Mouse (Mus musculus) hindbrain, embryonic 14.5 days (tissue): ENCODE results near the gene Igsf3. TPM values are rescaled to one million over a fixed set of nuclear protein-coding genes. Genes with fewer than 3 reads are reported as not detected.

Experiments used
- ATAC-seq: fragments of 200-750 bp; cut with Nextera tagmentation; 2 replicates; pipeline ENCODE4 v1.8.0; 2017; ENCODE audit warnings: moderate number of reproducible peaks, mild to moderate bottlenecking, moderate TSS enrichment, moderate library complexity; ENCODE audit not compliant: low FRiP score
- DNase-seq: peaks from one replicate; pipeline ENCODE4 v3.0.0-alpha.2; 2015; ENCODE audit warnings: low spot score
- H3K27ac ChIP-seq: fragments of 300-500 bp; sonication (generic); 2 replicates; pipeline ENCODE4 v1.5.1; 2014; ENCODE audit warnings: mild to moderate bottlenecking, moderate library complexity
- H3K27me3 ChIP-seq: fragments of 300-500 bp; sonication (generic); 2 replicates; pipeline ENCODE4 v1.6.1; 2014; ENCODE audit warnings: mild to moderate bottlenecking, low read length, mixed read lengths; ENCODE audit not compliant: control insufficient read depth, insufficient read depth
- H3K36me3 ChIP-seq: fragments of 300-500 bp; sonication (generic); replicated peaks from 2 replicates; pipeline ENCODE4 v1.6.1; 2014; ENCODE audit not compliant: control insufficient read depth, insufficient read depth
- H3K4me1 ChIP-seq: fragments of 300-500 bp; sonication (generic); replicated peaks from 2 replicates; pipeline ENCODE4 v1.6.1; 2014; ENCODE audit warnings: antibody characterized with exemption, low read length, mixed read lengths; ENCODE audit not compliant: control insufficient read depth, insufficient read depth
- H3K4me2 ChIP-seq: fragments of 300-500 bp; sonication (generic); replicated peaks from 2 replicates; pipeline ENCODE4 v1.6.1; 2014; ENCODE audit warnings: mild to moderate bottlenecking, moderate library complexity
- H3K4me3 ChIP-seq: fragments of 300-500 bp; sonication (generic); replicated peaks from 2 replicates; pipeline ENCODE4 v1.5.1; 2014; ENCODE audit warnings: mild to moderate bottlenecking, low read length
- H3K9ac ChIP-seq: fragments of 300-500 bp; sonication (generic); 2 replicates; pipeline ENCODE4 v1.6.1; 2014
- H3K9me3 ChIP-seq: fragments of 300-500 bp; sonication (generic); 2 replicates; pipeline ENCODE4 v1.6.1; 2016; ENCODE audit warnings: low read length; ENCODE audit not compliant: control insufficient read depth
- WGBS: fragments of 180-500 bp; shearing (Covaris S2); extraction: QIAGEN DNeasy Blood & Tissue Kit; methylation state at CpG from one replicate; pipeline ENCODE4 v1.1.7; 2014; 5-methylcytosine and 5-hydroxymethylcytosine counted together
- polyA plus RNA-seq: library from polyadenylated mRNA; unstranded; fragments of >200 nt; fragmentation: Nextera tagmentation; extraction: Ambion mirVana; gene quantifications from 2 replicates; pipeline ENCODE4 v1.2.1, GENCODE M21; 2014

Igsf3 gene
- polyA plus RNA-seq, 1 experiment from 2014 or later = 51.7 TPM

GRCm38 (mm10) chr3:101386430-101387016, 9.6 kb downstream of the Igsf3 start:
- WGBS = 40% methylated on average over 8 of the region's 8 CpGs
- ATAC-seq = no peak
- Histone ChIP-seq H3K9me3 (no peaks in the 10 kb centered on the region), H3K27me3 (no peaks in the 10 kb centered on the region), H3K27ac (no peak overlapping the region), H3K4me3 (no peak overlapping the region), H3K9ac (no peak overlapping the region), H3K4me1 (peaks cover 70% of the 10 kb centered on the region), H3K4me2 (no peak overlapping the region), H3K36me3 (no peaks in the 10 kb centered on the region)
- no peak for DNase-seq

GRCm38 (mm10) chr3:101387849-101388248, 11.0 kb downstream of the Igsf3 start:
- Histone ChIP-seq H3K9me3 (no peaks in the 10 kb centered on the region), H3K9ac (no peak overlapping the region), H3K27ac (no peak overlapping the region), H3K4me1 (peaks cover 60% of the 10 kb centered on the region), H3K4me2 (no peak overlapping the region), H3K36me3 (no peaks in the 10 kb centered on the region), H3K4me3 (no peak overlapping the region), H3K27me3 (no peaks in the 10 kb centered on the region)
- 9% methylated on average over 10 of the region's 10 CpGs for WGBS
- ATAC-seq (no peak), DNase-seq (no peak)

DNA sequence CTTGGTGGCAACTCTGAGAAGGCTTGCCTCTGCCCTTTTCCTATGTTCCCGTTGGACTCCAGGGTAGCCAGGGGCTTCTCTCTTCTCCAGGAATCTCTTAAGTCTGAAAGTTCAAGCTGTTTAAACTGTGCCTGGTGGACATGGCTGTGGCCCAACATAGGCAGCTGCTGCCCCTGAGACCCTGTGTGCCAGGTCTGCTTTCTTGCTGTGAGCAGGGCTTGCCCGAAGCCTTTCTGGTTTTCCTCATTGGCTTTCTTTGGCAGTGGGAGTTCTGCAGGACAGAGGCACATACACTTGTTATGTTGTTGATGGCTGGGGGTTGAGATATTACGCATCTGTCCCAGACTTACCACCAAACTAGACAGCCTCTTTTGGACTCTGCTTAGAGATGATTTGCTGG, 12.7 kb downstream of the Igsf3 start:
- no peak for ATAC-seq
- H3K4me3 ChIP-seq = no peak overlapping the region
- WGBS = 80% methylated on average over 3 of the region's 3 CpGs
- no peaks in the 10 kb centered on the region for H3K36me3 ChIP-seq
- H3K27me3 ChIP-seq = no peaks in the 10 kb centered on the region
- no peak for DNase-seq
- no peaks in the 10 kb centered on the region for H3K9me3 ChIP-seq
- H3K27ac ChIP-seq = no peak overlapping the region
- no peak overlapping the region for H3K4me2 ChIP-seq
- H3K9ac ChIP-seq = no peak overlapping the region
- peaks cover 60% of the 10 kb centered on the region for H3K4me1 ChIP-seq

DNA sequence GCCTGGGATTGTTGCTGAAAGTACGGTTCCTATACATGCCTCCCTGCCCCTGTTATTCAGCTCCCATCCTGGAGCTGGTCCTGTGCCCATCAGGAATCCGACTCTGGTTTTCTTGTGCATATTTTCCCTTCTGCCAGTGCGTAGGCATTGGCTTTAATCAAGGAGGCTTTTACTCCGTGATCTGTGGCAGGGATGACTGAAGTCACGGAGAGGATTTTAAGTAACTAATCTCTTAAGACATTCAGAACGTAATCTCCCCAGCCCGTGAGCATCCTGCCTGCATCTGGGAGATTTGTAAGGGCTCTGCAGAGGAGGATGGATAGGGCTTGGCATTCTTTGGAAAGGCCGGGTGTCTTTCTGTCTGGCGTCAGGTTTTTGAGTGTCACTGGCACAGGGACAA, 13.6 kb downstream of the Igsf3 start:
- WGBS = 39% methylated on average over 9 of the region's 9 CpGs
- H3K9ac ChIP-seq = peak overlapping the region; percentile 4; the same call in 1 of the 2 replicates
- H3K4me1 ChIP-seq = peaks cover 64% of the 10 kb centered on the region
- ATAC-seq = no peak
- no peak overlapping the region; the same call in 1 of the 2 replicates for H3K4me2 ChIP-seq
- peak overlapping the region; percentile 51; the same call in 1 of the 2 replicates for H3K27ac ChIP-seq
- H3K4me3 ChIP-seq = no peak overlapping the region
- no peaks in the 10 kb centered on the region for H3K36me3 ChIP-seq
- no peaks in the 10 kb centered on the region for H3K9me3 ChIP-seq
- no peak for DNase-seq
- H3K27me3 ChIP-seq = no peaks in the 10 kb centered on the region

GRCm38 (mm10) chr3:101391991-101392390, 15.1 kb downstream of the Igsf3 start:
- no peak for ATAC-seq
- Histone ChIP-seq H3K4me1 (peaks cover 71% of the 10 kb centered on the region), H3K9me3 (no peaks in the 10 kb centered on the region), H3K27me3 (no peaks in the 10 kb centered on the region), H3K4me2 (no peak overlapping the region), H3K36me3 (no peaks in the 10 kb centered on the region), H3K9ac (no peak overlapping the region), H3K4me3 (no peak overlapping the region), H3K27ac (no peak overlapping the region)
- no peak for DNase-seq
- 93% methylated on average over 6 of the region's 6 CpGs for WGBS

DNA sequence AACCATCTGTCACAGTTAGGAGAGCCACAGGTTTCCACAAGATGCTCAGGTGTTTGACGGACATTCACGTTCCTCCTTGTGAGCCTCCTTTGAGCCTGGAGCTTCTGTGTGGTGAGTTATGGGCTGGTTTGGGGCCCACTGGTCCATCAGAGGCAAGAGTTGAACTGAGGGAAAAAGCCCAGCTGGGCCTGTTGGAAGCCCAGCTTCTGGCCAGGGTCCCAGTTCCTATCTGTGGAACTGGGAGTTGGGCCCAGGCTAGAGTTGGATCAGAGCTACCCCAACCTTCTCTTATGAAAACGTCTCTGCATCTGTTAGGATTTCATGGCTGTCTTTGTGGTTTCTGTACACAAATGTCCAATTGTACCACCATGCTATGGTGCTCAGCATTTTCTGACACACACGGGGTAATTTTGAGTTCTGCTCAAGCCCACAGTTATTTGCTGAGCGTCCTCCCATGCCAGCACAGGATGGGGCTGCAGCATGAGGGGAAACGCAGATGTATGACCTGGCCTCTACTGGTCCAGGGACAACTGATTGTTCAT, 16.3 kb downstream of the Igsf3 start:
- H3K4me2 ChIP-seq = no peak overlapping the region
- DNase-seq (no peak), ATAC-seq (no peak)
- H3K27ac ChIP-seq = no peak overlapping the region
- H3K4me3 ChIP-seq = no peak overlapping the region
- peaks cover 74% of the 10 kb centered on the region for H3K4me1 ChIP-seq
- no peaks in the 10 kb centered on the region for H3K36me3 ChIP-seq
- no peaks in the 10 kb centered on the region for H3K9me3 ChIP-seq
- no peaks in the 10 kb centered on the region for H3K27me3 ChIP-seq
- 79% methylated on average over 6 of the region's 6 CpGs for WGBS
- no peak overlapping the region for H3K9ac ChIP-seq

DNA sequence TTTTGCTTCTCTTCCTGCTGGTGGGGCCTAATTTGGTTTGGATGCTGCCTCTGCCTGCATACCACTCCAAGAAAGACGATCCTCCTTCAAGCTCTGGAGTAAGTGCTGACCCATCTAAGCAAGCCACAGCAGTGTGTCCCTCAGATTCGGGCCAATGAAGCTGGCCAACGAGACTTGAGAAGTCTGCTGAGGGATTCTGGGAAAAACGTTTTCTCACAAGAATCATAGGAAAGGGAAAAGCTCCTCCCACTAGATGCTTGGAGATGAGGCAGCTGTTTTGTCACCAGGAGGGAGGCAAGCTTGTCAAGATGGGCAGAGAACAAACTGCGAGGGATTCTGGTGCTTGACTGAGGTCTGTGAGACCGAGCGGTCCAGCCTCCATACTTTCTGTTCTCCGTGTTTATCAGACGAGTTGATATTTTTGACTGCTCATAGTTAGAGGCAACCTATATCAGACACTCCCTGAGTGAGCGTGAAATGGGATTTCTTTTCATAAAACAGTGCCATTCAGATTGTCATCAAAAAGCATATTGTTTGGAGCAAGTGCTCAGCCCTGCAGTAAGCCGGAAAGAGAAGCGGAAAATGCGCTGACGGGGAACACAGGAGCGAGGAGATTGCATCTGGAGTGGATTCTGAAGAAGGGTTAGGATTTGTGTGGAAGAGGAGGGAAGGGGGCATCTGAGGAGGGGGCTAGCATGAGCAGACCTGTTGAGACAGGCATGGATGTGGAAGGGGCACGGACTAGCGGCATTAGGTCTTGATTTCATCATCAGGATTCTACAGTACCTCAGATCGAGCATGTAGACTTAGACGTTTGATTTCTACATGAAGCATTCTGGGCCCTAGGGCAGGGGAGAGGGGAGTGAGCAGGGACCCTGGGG, 17.0 kb downstream of the Igsf3 start:
- H3K9me3 ChIP-seq = no peaks in the 10 kb centered on the region
- peaks cover 76% of the 10 kb centered on the region for H3K4me1 ChIP-seq
- 48% methylated on average over 19 of the region's 19 CpGs for WGBS
- no peaks in the 10 kb centered on the region for H3K36me3 ChIP-seq
- no peaks in the 10 kb centered on the region for H3K27me3 ChIP-seq
- ATAC-seq (0 out of 2 replicates have a peak, but pooled peaks have one; percentile 6), DNase-seq (no peak)
- no peak overlapping the region for H3K4me3 ChIP-seq
- H3K27ac ChIP-seq = peak overlapping the region; percentile 15
- peak overlapping the region; percentile 11 for H3K4me2 ChIP-seq
- H3K9ac ChIP-seq = no peak overlapping the region

GRCm38 (mm10) chr3:101395341-101395740, 18.5 kb downstream of the Igsf3 start:
- Histone ChIP-seq H3K27ac (no peak overlapping the region), H3K4me2 (no peak overlapping the region), H3K9ac (no peak overlapping the region), H3K4me1 (peaks cover 65% of the 10 kb centered on the region), H3K36me3 (no peaks in the 10 kb centered on the region), H3K4me3 (no peak overlapping the region), H3K9me3 (no peaks in the 10 kb centered on the region), H3K27me3 (no peaks in the 10 kb centered on the region)
- WGBS = 58% methylated on average over 5 of the region's 5 CpGs
- DNase-seq = no peak
- no peak for ATAC-seq

DNA sequence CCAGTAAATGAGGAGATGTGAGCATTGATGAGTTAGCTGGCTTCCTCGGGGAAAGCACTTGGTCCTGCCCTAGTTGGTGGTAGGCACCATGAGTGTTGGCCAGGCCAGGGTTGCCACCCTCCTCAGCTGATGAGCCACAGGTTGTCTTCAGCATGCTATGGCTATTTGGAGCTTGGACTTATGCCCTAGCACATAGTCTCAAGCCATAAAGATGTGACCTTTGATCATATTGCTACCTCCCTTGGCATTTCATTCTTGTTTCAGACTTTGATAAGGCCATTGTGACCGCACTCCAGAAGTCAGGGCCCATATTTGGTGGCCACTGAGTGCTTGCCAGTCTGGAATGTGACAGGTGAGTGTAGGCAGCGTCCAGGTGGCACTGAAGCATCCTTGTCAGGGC, 19.2 kb downstream of the Igsf3 start:
- H3K4me3 ChIP-seq = no peak overlapping the region
- ATAC-seq (no peak), DNase-seq (no peak)
- H3K4me2 ChIP-seq = no peak overlapping the region
- no peaks in the 10 kb centered on the region for H3K27me3 ChIP-seq
- peaks cover 58% of the 10 kb centered on the region for H3K4me1 ChIP-seq
- H3K36me3 ChIP-seq = no peaks in the 10 kb centered on the region
- H3K9me3 ChIP-seq = no peaks in the 10 kb centered on the region
- 91% methylated on average over 3 of the region's 3 CpGs for WGBS
- no peak overlapping the region for H3K9ac ChIP-seq
- H3K27ac ChIP-seq = no peak overlapping the region
